8 mouse cellular contexts compared by ENCODE assay signal in the genomic region with DNA sequence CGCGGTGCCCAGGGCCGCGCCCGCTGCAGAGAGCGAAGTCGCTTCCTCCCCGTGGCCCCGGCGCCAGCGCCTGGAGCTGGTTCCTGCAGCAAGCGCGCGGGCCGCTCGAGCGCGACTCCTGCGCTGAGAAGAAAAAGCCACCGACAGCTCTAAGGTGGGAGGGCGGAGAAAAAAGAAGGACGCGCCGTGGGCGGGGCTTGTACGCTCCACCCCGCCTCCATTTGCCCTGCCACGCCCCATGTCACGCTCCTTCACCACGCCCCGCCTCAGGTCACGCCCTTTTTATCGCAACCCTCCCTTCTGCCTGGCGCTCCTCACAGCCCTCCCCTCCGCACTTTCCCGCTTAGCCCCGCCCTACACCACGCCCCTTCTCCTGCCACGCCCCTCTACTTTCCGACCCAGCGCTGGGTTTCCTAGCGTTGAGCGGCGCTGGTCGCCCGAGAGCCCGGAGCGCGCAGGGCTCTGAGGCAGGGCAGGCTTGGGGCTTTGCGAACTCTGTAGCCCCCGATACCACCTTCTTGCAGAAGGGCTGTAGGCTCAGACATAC. TPM values are rescaled to one million over a fixed set of nuclear protein-coding genes. Genes with fewer than 3 reads are reported as not detected.
DNase-seq lines count a peak whose midpoint lies in the region; ATAC-seq and TF ChIP-seq lines count a peak whose summit lies in the region.

Gene Spsb1 (minus strand): TSS at position 151 of the 547 bp plus-strand sequence.

- H3K4me3 ChIP-seq in cortical plate, adult 2 months (ENCODE audit: insufficient read depth, low read length) = peak within 1 kb of the TSS; percentile 79

- no peak for TF ChIP-seq CTCF in cortical plate, adult 2 months (IDR thresholded peaks at IDR 0.05; ENCODE audit: extremely low read depth, insufficient read depth, low read length)

- peak; percentile 98 for DNase-seq in gastrocnemius, postnatal 10 days
- peak; percentile 98 for DNase-seq in induced T-regulatory cell, adult 2 months (ENCODE audit: low read depth)
- DNase-seq in left cerebral cortex, adult 9 months (ENCODE audit: low spot score in 2 of 2) = peak; percentile 93 to 96
- DNase-seq in right cerebral cortex, postnatal 14 days = peak; percentile 91
- DNase-seq in urinary bladder, postnatal 36 days (ENCODE audit: low spot score in 2 of 2) = peak; percentile 99

- peaks cover 2% of the 10 kb centered on the region; the same call in 1 of the 2 replicates for H3K4me1 ChIP-seq in cortical plate, adult 2 months (ENCODE audit: control insufficient read depth, insufficient read depth, low read length)

- H3K27ac ChIP-seq in cortical plate, adult 2 months (ENCODE audit: insufficient read depth, low read length) = 0 out of 2 replicates have a peak within 1 kb of the TSS, but pooled peaks have one; percentile 8

- ATAC-seq in activated CD4-positive, CD25-positive, alpha-beta regulatory T cell, adult 4 months = peak; percentile 92
- peak; percentile 91 for ATAC-seq in megakaryocyte progenitor cell, adult 5-6 weeks (replicated peaks; ENCODE audit: poor library complexity)

- TF ChIP-seq POLR2A in cortical plate, adult 2 months (IDR thresholded peaks at IDR 0.05; ENCODE audit: extremely low read depth, insufficient read depth, low read length) = peak; percentile 89

RNA-seq across cellular contexts. Expression of gene Spsb1, which starts in this region (rescaled TPM):
- polyA plus RNA-seq in activated CD4-positive, CD25-positive, alpha-beta regulatory T cell, adult 4 months (2017; shearing (Covaris generic)) = 1 to 10 TPM; 4.0 to 6.3 TPM
- 18.3 and 20.0 TPM in 2 replicates for polyA plus RNA-seq in cortical plate, adult 2 months (2012; rRNA removed)
- total RNA-seq in gastrocnemius, postnatal 10 days (2021) = 10 to 100 TPM; 18.9 to 21.1 TPM
- 0.05 and 0.27 TPM in 2 replicates for total RNA-seq in megakaryocyte progenitor cell, adult 5-6 weeks (2015)
- 0.41 TPM in 1 of 2 replicates, not detected in the other for total RNA-seq in megakaryocyte progenitor cell, adult 5-6 weeks (2017)

Comparison
In these comparisons a context has a peak if more than half of its experiments do, and no peak if none do; other contexts are left out.
1. Peak in every context shown above with its lines: DNase-seq, ATAC-seq, H3K4me3 ChIP-seq and H3K27ac ChIP-seq.
2. RNA of gene Spsb1 (total RNA-seq): 18.9 to 21.1 TPM in gastrocnemius, postnatal 10 days; 0.05 to 0.41 TPM in megakaryocyte progenitor cell, adult 5-6 weeks; every median in the first group is over 10 times any median in the second.
3. Peak in ATAC-seq in megakaryocyte progenitor cell, adult 5-6 weeks; RNA of the gene not detected or under 1 TPM.